Mouse (Mus musculus) lung, embryonic 14.5 days (tissue): ENCODE measurements around the gene St5. TPM values are rescaled to one million over a fixed set of nuclear protein-coding genes. Genes with fewer than 3 reads are reported as not detected.

Source experiments
- ATAC-seq: fragments of 200-750 bp; cut with Nextera tagmentation; 2 replicates; pipeline ENCODE4 v1.8.0; 2017; ENCODE audit warnings: mild to moderate bottlenecking, moderate TSS enrichment, moderate library complexity; ENCODE audit not compliant: insufficient read depth
- DNase-seq: peaks from one replicate; pipeline ENCODE4 v3.0.0-alpha.2; 2015
- H3K27ac ChIP-seq: fragments of 300-500 bp; sonication (generic); 2 replicates; pipeline ENCODE4 v1.5.1; 2014; ENCODE audit warnings: low read depth, mild to moderate bottlenecking, moderate library complexity
- H3K27me3 ChIP-seq: fragments of 300-500 bp; sonication (generic); 2 replicates; pipeline ENCODE4 v1.6.1; 2014; ENCODE audit warnings: low read length, control low read depth; ENCODE audit not compliant: insufficient read depth
- H3K36me3 ChIP-seq: fragments of 300-500 bp; sonication (generic); 2 replicates; pipeline ENCODE4 v1.6.1; 2014; ENCODE audit warnings: control low read depth; ENCODE audit not compliant: insufficient read depth
- H3K4me1 ChIP-seq: fragments of 300-500 bp; sonication (generic); 2 replicates; pipeline ENCODE4 v1.6.1; 2014; ENCODE audit warnings: antibody characterized with exemption, control low read depth; ENCODE audit not compliant: insufficient read depth
- H3K4me2 ChIP-seq: fragments of 300-500 bp; sonication (generic); 2 replicates; pipeline ENCODE4 v1.6.1; 2014; ENCODE audit warnings: mild to moderate bottlenecking
- H3K4me3 ChIP-seq: fragments of 300-500 bp; sonication (generic); 2 replicates; pipeline ENCODE4 v1.5.1; 2014; ENCODE audit warnings: low read depth, low read length
- H3K9ac ChIP-seq: fragments of 300-500 bp; sonication (generic); 2 replicates; pipeline ENCODE4 v1.6.1; 2014
- H3K9me3 ChIP-seq: fragments of 300-500 bp; sonication (generic); 2 replicates; pipeline ENCODE4 v1.6.1; 2016; ENCODE audit warnings: low read depth, low read length, control low read depth
- CTCF ChIP-seq: IDR thresholded peaks from 2 replicates; pipeline ENCODE4 v1.5.1; 2016; ENCODE audit warnings: antibody characterized with exemption, low read depth
- WGBS: fragments of 180-500 bp; shearing (Covaris S2); extraction: QIAGEN DNeasy Blood & Tissue Kit; methylation state at CpG from one replicate; pipeline ENCODE4 v1.1.7; 2014; 5-methylcytosine and 5-hydroxymethylcytosine counted together
- polyA plus RNA-seq: library from polyadenylated mRNA; unstranded; fragments of >200 nt; fragmentation: Nextera tagmentation; extraction: Ambion mirVana; gene quantifications from 2 replicates; pipeline ENCODE4 v1.2.1, GENCODE M21; 2014

St5 gene
- polyA plus RNA-seq, 1 experiment from 2014 or later, result 68.6 TPM

- no peaks in the 10 kb centered on the region for H3K27me3 ChIP-seq
- no peaks in the 10 kb centered on the region for H3K36me3 ChIP-seq
- no peak overlapping the region for H3K4me2 ChIP-seq
- WGBS, result 40% methylated on average over 8 of the region's 8 CpGs
- TF ChIP-seq CTCF, result no peak
- no peak overlapping the region for H3K4me3 ChIP-seq
- H3K4me1 ChIP-seq, result peaks cover 25% of the 10 kb centered on the region
- H3K9me3 ChIP-seq, result no peaks in the 10 kb centered on the region
- no peak overlapping the region for H3K9ac ChIP-seq
- H3K27ac ChIP-seq, result no peak overlapping the region
- DNase-seq, result no peak
- no peak for ATAC-seq
Measured at GRCm38 (mm10) chr7:109588145-109588544, 115.3 kb downstream of the St5 start.

GRCm38 (mm10) chr7:109584467-109584866 is 118.9 kb downstream of the St5 start:
- H3K9ac ChIP-seq, result no peak overlapping the region
- peaks cover 10% of the 10 kb centered on the region for H3K4me1 ChIP-seq
- DNase-seq (no peak), ATAC-seq (no peak)
- no peak overlapping the region for H3K4me3 ChIP-seq
- H3K36me3 ChIP-seq, result no peaks in the 10 kb centered on the region
- H3K27me3 ChIP-seq, result no peaks in the 10 kb centered on the region
- H3K9me3 ChIP-seq, result no peaks in the 10 kb centered on the region
- H3K4me2 ChIP-seq, result no peak overlapping the region
- no peak for TF ChIP-seq CTCF
- WGBS, result 54% methylated on average over 1 of the region's 1 CpGs
- no peak overlapping the region for H3K27ac ChIP-seq

- no peak overlapping the region for H3K9ac ChIP-seq
- H3K27me3 ChIP-seq, result no peaks in the 10 kb centered on the region
- peaks cover 18% of the 10 kb centered on the region for H3K4me1 ChIP-seq
- ATAC-seq (peak; percentile 25; the same call in 1 of the 2 replicates), DNase-seq (peak; percentile 51)
- no peaks in the 10 kb centered on the region for H3K36me3 ChIP-seq
- H3K4me3 ChIP-seq, result no peak overlapping the region
- no peak overlapping the region for H3K27ac ChIP-seq
- TF ChIP-seq CTCF, result no peak
- no peaks in the 10 kb centered on the region for H3K9me3 ChIP-seq
- WGBS, result 71% methylated on average over 4 of the region's 4 CpGs
- H3K4me2 ChIP-seq, result no peak overlapping the region
Measured at GRCm38 (mm10) chr7:109580489-109580888, 122.9 kb downstream of the St5 start.

GRCm38 (mm10) chr7:109579585-109580307 is 123.7 kb downstream of the St5 start:
- Histone ChIP-seq H3K4me2 (no peak overlapping the region), H3K4me3 (no peak overlapping the region), H3K27me3 (no peaks in the 10 kb centered on the region), H3K4me1 (peaks cover 18% of the 10 kb centered on the region), H3K9me3 (no peaks in the 10 kb centered on the region), H3K27ac (peak overlapping the region; percentile 73; the same call in 1 of the 2 replicates), H3K36me3 (no peaks in the 10 kb centered on the region), H3K9ac (no peak overlapping the region)
- WGBS, result 76% methylated on average over 6 of the region's 6 CpGs
- no peak for TF ChIP-seq CTCF
- peak; percentile 29 for DNase-seq
- ATAC-seq, result no peak

GRCm38 (mm10) chr7:109578880-109579584 is 124.4 kb downstream of the St5 start:
- 58% methylated on average over 2 of the region's 2 CpGs for WGBS
- Histone ChIP-seq H3K27ac (peak overlapping the region; percentile 73; the same call in 1 of the 2 replicates), H3K27me3 (no peaks in the 10 kb centered on the region), H3K4me3 (no peak overlapping the region), H3K4me2 (no peak overlapping the region), H3K4me1 (peaks cover 18% of the 10 kb centered on the region), H3K9me3 (no peaks in the 10 kb centered on the region), H3K36me3 (no peaks in the 10 kb centered on the region), H3K9ac (no peak overlapping the region)
- no peak for TF ChIP-seq CTCF
- DNase-seq (no peak), ATAC-seq (no peak)

GRCm38 (mm10) chr7:109576321-109577314 is 126.8 kb downstream of the St5 start:
- TF ChIP-seq CTCF, result no peak
- Histone ChIP-seq H3K4me1 (peaks cover 18% of the 10 kb centered on the region), H3K4me3 (no peak overlapping the region), H3K4me2 (peak overlapping the region; percentile 5; the same call in 1 of the 2 replicates), H3K9me3 (no peaks in the 10 kb centered on the region), H3K9ac (no peak overlapping the region), H3K27me3 (no peaks in the 10 kb centered on the region), H3K36me3 (no peaks in the 10 kb centered on the region), H3K27ac (peak overlapping the region; percentile 69)
- ATAC-seq (peak; percentile 61), DNase-seq (peak; percentile 75)
- WGBS, result 31% methylated on average over 11 of the region's 11 CpGs
